Mouse (Mus musculus) kidney, postnatal 0 days (tissue): ENCODE measurements around the gene Bmp2. TPM values are rescaled to one million over a fixed set of nuclear protein-coding genes. Genes with fewer than 3 reads are reported as not detected.

ENCODE experiments used
- ATAC-seq: fragments of 200-750 bp; cut with Nextera tagmentation; replicated peaks from 2 replicates; pipeline ENCODE4 v1.8.0; 2017; ENCODE audit warnings: low read depth, moderate number of reproducible peaks, moderate TSS enrichment, moderate library complexity; ENCODE audit not compliant: low FRiP score
- DNase-seq: peaks from one replicate; pipeline ENCODE4 v3.0.0-alpha.2; 2016; ENCODE audit warnings: low spot score
- H3K27ac ChIP-seq: fragments of 300-500 bp; sonication (generic); 2 replicates; pipeline ENCODE4 v1.5.1; 2014; ENCODE audit warnings: mild to moderate bottlenecking
- H3K27me3 ChIP-seq: fragments of 300-500 bp; sonication (generic); 2 replicates; pipeline ENCODE4 v1.6.1; 2014; ENCODE audit warnings: low read length, mixed read lengths; ENCODE audit not compliant: insufficient read depth
- H3K36me3 ChIP-seq: fragments of 300-500 bp; sonication (generic); 2 replicates; pipeline ENCODE4 v1.6.1; 2014; ENCODE audit warnings: low read length, mixed read lengths; ENCODE audit not compliant: insufficient read depth
- H3K4me1 ChIP-seq: fragments of 300-500 bp; sonication (generic); replicated peaks from 2 replicates; pipeline ENCODE4 v1.6.1; 2014; ENCODE audit warnings: antibody characterized with exemption, low read length, mixed read lengths; ENCODE audit not compliant: insufficient read depth
- H3K4me2 ChIP-seq: fragments of 300-500 bp; sonication (generic); 2 replicates; pipeline ENCODE4 v1.6.1; 2014; ENCODE audit warnings: mild to moderate bottlenecking, low read length, moderate library complexity, mixed read lengths
- H3K4me3 ChIP-seq: fragments of 300-500 bp; sonication (generic); replicated peaks from 2 replicates; pipeline ENCODE4 v1.5.1; 2014; ENCODE audit warnings: low read depth, low read length
- H3K9ac ChIP-seq: fragments of 300-500 bp; sonication (generic); 2 replicates; pipeline ENCODE4 v1.6.1; 2014; ENCODE audit warnings: low read depth, low read length
- H3K9me3 ChIP-seq: fragments of 300-500 bp; sonication (generic); replicated peaks from 2 replicates; pipeline ENCODE4 v1.6.1; 2016; ENCODE audit warnings: low read length, inconsistent platforms, mixed read lengths
- CTCF ChIP-seq: IDR thresholded peaks from 2 replicates; pipeline ENCODE4 v1.5.1; 2016; ENCODE audit warnings: antibody characterized with exemption, low read depth, mild to moderate bottlenecking, moderate library complexity
- WGBS: fragments of 180-500 bp; shearing (Covaris S2); extraction: QIAGEN DNeasy Blood & Tissue Kit; methylation state at CpG from one replicate; pipeline ENCODE4 v1.1.7; 2014; 5-methylcytosine and 5-hydroxymethylcytosine counted together
- polyA plus RNA-seq: library from polyadenylated mRNA; unstranded; fragments of >200 nt; fragmentation: Nextera tagmentation; extraction: Ambion mirVana; gene quantifications from 2 replicates; pipeline ENCODE4 v1.2.1, GENCODE M21; 2015

Gene Bmp2
- polyA plus RNA-seq, 1 experiment from 2014 or later: 11.3 TPM

DNA sequence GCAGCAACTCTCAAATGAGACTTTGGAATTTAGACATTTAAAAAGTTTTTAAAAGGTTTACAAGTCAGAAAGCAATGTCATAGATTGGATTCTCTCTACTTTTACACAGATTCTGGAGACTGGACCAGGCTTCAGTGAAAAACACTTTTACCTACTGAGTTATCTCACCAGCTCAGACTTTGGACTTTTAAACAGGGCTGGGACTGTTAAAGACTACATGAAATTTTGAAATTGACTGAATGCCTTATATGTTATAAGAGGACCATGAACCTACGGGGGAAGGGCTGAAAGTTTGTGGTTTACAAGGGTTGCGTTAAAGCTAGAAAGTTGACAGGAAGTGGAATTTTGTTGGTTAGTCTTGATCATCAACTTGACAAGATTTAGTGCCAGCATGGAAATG lies 34.1 kb upstream of the Bmp2 start:
- no peak overlapping the region for H3K4me3 ChIP-seq
- ATAC-seq: no peak
- no peak overlapping the region for H3K4me2 ChIP-seq
- no peak for TF ChIP-seq CTCF
- WGBS: 78% methylated on average over 2 of the region's 2 CpGs
- DNase-seq: no peak
- no peaks in the 10 kb centered on the region for H3K27me3 ChIP-seq
- H3K27ac ChIP-seq: no peak overlapping the region
- no peaks in the 10 kb centered on the region for H3K9me3 ChIP-seq
- H3K9ac ChIP-seq: no peak overlapping the region
- no peaks in the 10 kb centered on the region for H3K36me3 ChIP-seq
- H3K4me1 ChIP-seq: no peaks in the 10 kb centered on the region

- H3K27ac ChIP-seq: no peak overlapping the region
- H3K27me3 ChIP-seq: no peaks in the 10 kb centered on the region
- TF ChIP-seq CTCF: no peak
- H3K4me1 ChIP-seq: no peaks in the 10 kb centered on the region
- 64% methylated on average over 5 of the region's 5 CpGs for WGBS
- no peak overlapping the region for H3K9ac ChIP-seq
- no peaks in the 10 kb centered on the region for H3K9me3 ChIP-seq
- DNase-seq (no peak), ATAC-seq (no peak)
- no peak overlapping the region for H3K4me3 ChIP-seq
- H3K4me2 ChIP-seq: no peak overlapping the region
- no peaks in the 10 kb centered on the region for H3K36me3 ChIP-seq
Measured at GRCm38 (mm10) chr2:133521193-133521592, 30.8 kb upstream of the Bmp2 start.

GRCm38 (mm10) chr2:133522121-133522520 lies 29.8 kb upstream of the Bmp2 start:
- ATAC-seq (no peak), DNase-seq (peak; percentile 44)
- Histone ChIP-seq H3K4me1 (no peaks in the 10 kb centered on the region), H3K4me3 (no peak overlapping the region), H3K27ac (no peak overlapping the region), H3K27me3 (no peaks in the 10 kb centered on the region), H3K9ac (no peak overlapping the region), H3K36me3 (no peaks in the 10 kb centered on the region), H3K4me2 (no peak overlapping the region), H3K9me3 (no peaks in the 10 kb centered on the region)
- WGBS: 75% methylated on average over 2 of the region's 2 CpGs
- no peak for TF ChIP-seq CTCF

GRCm38 (mm10) chr2:133525621-133526181 lies 26.3 kb upstream of the Bmp2 start:
- no peaks in the 10 kb centered on the region for H3K9me3 ChIP-seq
- H3K36me3 ChIP-seq: no peaks in the 10 kb centered on the region
- H3K27me3 ChIP-seq: no peaks in the 10 kb centered on the region
- H3K4me2 ChIP-seq: no peak overlapping the region
- DNase-seq: peak; percentile 24
- no peak overlapping the region for H3K27ac ChIP-seq
- no peaks in the 10 kb centered on the region for H3K4me1 ChIP-seq
- WGBS: 31% methylated on average over 4 of the region's 4 CpGs
- no peak for TF ChIP-seq CTCF
- ATAC-seq: no peak
- no peak overlapping the region for H3K9ac ChIP-seq
- H3K4me3 ChIP-seq: no peak overlapping the region

DNA sequence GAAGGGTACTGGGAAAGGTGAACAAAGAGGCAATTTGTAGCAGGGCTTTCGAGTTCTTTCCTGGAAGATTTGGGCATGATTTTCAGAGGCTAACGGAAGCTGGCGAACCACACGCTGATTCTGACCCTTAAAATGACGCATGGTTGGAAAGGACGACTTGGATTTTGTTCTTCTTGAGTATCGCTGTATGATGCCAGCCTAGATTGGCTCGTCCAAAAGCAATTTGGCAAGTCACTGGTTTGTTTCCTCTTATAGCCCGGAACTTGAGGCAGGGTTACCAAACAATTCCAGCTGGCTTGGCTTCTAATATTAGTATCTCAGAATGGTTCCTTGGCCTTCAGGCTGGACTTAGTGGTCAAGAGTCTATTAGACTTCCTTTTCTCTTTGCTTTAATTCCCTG lies 22.6 kb upstream of the Bmp2 start:
- Histone ChIP-seq H3K27me3 (no peaks in the 10 kb centered on the region), H3K27ac (no peak overlapping the region), H3K9ac (no peak overlapping the region), H3K36me3 (no peaks in the 10 kb centered on the region), H3K4me2 (no peak overlapping the region), H3K4me1 (no peaks in the 10 kb centered on the region), H3K4me3 (no peak overlapping the region), H3K9me3 (no peaks in the 10 kb centered on the region)
- ATAC-seq (no peak), DNase-seq (no peak)
- 94% methylated on average over 9 of the region's 9 CpGs for WGBS
- no peak for TF ChIP-seq CTCF

GRCm38 (mm10) chr2:133533073-133533472 lies 18.9 kb upstream of the Bmp2 start:
- no peak for TF ChIP-seq CTCF
- Histone ChIP-seq H3K9ac (no peak overlapping the region), H3K27ac (no peak overlapping the region), H3K4me2 (no peak overlapping the region), H3K9me3 (no peaks in the 10 kb centered on the region), H3K27me3 (no peaks in the 10 kb centered on the region), H3K36me3 (no peaks in the 10 kb centered on the region), H3K4me1 (no peaks in the 10 kb centered on the region), H3K4me3 (no peak overlapping the region)
- no peak for ATAC-seq
- 49% methylated on average over 3 of the region's 3 CpGs for WGBS
- DNase-seq: no peak

DNA sequence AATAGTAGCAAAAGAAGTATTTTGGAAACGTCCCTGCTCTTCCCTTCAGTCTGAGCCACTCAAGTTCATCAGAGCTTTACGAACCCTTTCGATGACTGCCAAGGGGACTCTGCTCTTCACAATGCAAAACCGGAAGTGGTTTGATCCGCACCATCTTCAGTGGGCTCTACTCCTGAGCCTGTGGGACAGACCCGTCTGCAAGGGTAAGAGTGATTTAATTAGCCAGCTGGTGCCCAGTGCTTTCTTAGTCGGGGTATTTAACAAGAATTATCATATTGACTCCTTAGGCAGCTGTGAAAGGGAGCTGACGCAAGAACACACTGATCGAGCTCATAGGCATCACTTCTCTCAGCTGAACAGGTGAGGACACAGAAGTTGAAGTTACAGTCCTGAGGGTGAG lies 16.5 kb upstream of the Bmp2 start:
- H3K4me1 ChIP-seq: no peaks in the 10 kb centered on the region
- 85% methylated on average over 9 of the region's 9 CpGs for WGBS
- no peak overlapping the region for H3K27ac ChIP-seq
- H3K27me3 ChIP-seq: no peaks in the 10 kb centered on the region
- H3K9ac ChIP-seq: no peak overlapping the region
- ATAC-seq: no peak
- DNase-seq: no peak
- H3K36me3 ChIP-seq: no peaks in the 10 kb centered on the region
- H3K9me3 ChIP-seq: no peaks in the 10 kb centered on the region
- no peak overlapping the region for H3K4me2 ChIP-seq
- no peak for TF ChIP-seq CTCF
- H3K4me3 ChIP-seq: no peak overlapping the region
